9 mouse cellular contexts compared by ENCODE assay signal in the genomic region with DNA sequence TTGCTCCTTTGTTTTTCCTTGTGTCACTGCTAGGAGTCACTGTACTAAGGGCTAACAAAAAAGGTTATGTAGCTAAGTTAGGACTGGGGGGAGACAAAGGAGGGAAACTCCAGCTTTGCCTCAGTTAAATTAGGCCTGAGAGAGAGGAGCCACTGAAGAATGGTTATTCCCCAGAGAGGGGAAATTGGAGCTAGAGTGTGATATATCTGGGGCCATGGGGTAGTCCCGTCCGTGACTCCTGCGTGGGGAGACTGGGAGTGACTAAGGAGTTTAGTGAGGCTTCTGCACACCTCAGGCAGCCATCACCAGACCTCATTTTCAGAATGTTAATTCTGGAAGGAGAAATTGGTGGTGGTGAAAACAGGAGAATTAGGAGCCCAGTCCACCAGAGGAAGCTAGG. TPM values are rescaled to one million over a fixed set of nuclear protein-coding genes. Genes with fewer than 3 reads are reported as not detected.
A peak's percentile ranks its signal among the peaks of the same experiment; 100 is the strongest.
DNase-seq lines count a peak whose midpoint lies in the region; ATAC-seq and TF ChIP-seq lines count a peak whose summit lies in the region.
"Had no signal": no experiment of that assay in that cellular context is flagged by ENCODE, and none has a peak within 500 bp of the region (broad histone marks: within the 10 kb centered on the region; RNA-seq: fewer than 3 reads in every experiment).

No protein-coding gene starts in this region.

- H3K9ac ChIP-seq in lung, embryonic 15.5 days = no peak overlapping the region
- peak overlapping the region; percentile 65; the same call in 1 of the 2 replicates for H3K9ac ChIP-seq in forebrain, postnatal 0 days
- peak overlapping the region; percentile 28; the same call in 1 of the 2 replicates for H3K9ac ChIP-seq in limb, embryonic 15.5 days
- H3K9ac ChIP-seq in stomach, embryonic 15.5 days = 0 out of 2 replicates have a peak overlapping the region, but pooled peaks have one; percentile 23

- no peak for DNase-seq in lung, adult 2 months
- no peak for DNase-seq in forebrain, postnatal 0 days
- no peak for DNase-seq in adrenal gland, adult 2 months
- no peak for DNase-seq in cerebellum, postnatal 10 days
- DNase-seq: kidney, adult 8-10 months had no signal

- peaks cover 14% of the 10 kb centered on the region for H3K4me1 ChIP-seq in lung, embryonic 15.5 days
- no peaks in the 10 kb centered on the region; the same call in 1 of the 2 replicates for H3K4me1 ChIP-seq in lung, adult 2 months (ENCODE audit: control insufficient read depth, insufficient read depth, low read length)
- H3K4me1 ChIP-seq in forebrain, postnatal 0 days (ENCODE audit: insufficient read depth) = peaks cover 5% of the 10 kb centered on the region; the same call in 1 of the 2 replicates
- peaks cover 21% of the 10 kb centered on the region for H3K4me1 ChIP-seq in limb, embryonic 15.5 days
- peaks cover 12% of the 10 kb centered on the region for H3K4me1 ChIP-seq in stomach, embryonic 15.5 days

- no peak for ATAC-seq in lung, embryonic 15.5 days (ENCODE audit: borderline replicate concordance, extremely low read depth, low FRiP score, low TSS enrichment)
- no peak for ATAC-seq in forebrain, postnatal 0 days
- ATAC-seq in limb, embryonic 15.5 days (ENCODE audit: insufficient number of reproducible peaks, low FRiP score, low TSS enrichment, low read depth) = no peak
- no peak for ATAC-seq in stomach, embryonic 15.5 days (ENCODE audit: insufficient read depth, low FRiP score, low read depth)

- 76% methylated on average over 3 of the region's 3 CpGs for WGBS in lung, embryonic 15.5 days
- WGBS in lung, adult 2 months = 88% methylated on average over 3 of the region's 3 CpGs
- 84% methylated on average over 3 of the region's 3 CpGs for WGBS in forebrain, postnatal 0 days
- WGBS in limb, embryonic 15.5 days = 71% methylated on average over 3 of the region's 3 CpGs
- 77% methylated on average over 3 of the region's 3 CpGs for WGBS in stomach, embryonic 15.5 days

- peak overlapping the region; percentile 64 for H3K4me3 ChIP-seq in lung, embryonic 15.5 days
- H3K4me3 ChIP-seq in lung, adult 2 months (replicated peaks; ENCODE audit: extremely low read depth, low read depth, low read length) = no peak overlapping the region
- H3K4me3 ChIP-seq in forebrain, postnatal 0 days (ENCODE audit: low read depth, low read length) = peak overlapping the region; percentile 73; the same call in 1 of the 2 replicates
- H3K4me3 ChIP-seq in limb, embryonic 15.5 days = peak overlapping the region; percentile 94
- H3K4me3 ChIP-seq in stomach, embryonic 15.5 days (replicated peaks) = peak overlapping the region; percentile 87

- no peak overlapping the region for H3K27ac ChIP-seq in lung, embryonic 15.5 days
- no peak overlapping the region for H3K27ac ChIP-seq in forebrain, postnatal 0 days (ENCODE audit: low read depth, low read length)
- H3K27ac ChIP-seq in limb, embryonic 15.5 days = peak overlapping the region; percentile 87
- H3K27ac ChIP-seq in stomach, embryonic 15.5 days = no peak overlapping the region

- H3K27me3 ChIP-seq in lung, embryonic 15.5 days = no peaks in the 10 kb centered on the region
- H3K27me3 ChIP-seq in forebrain, postnatal 0 days (ENCODE audit: insufficient read depth, low read length) = no peaks in the 10 kb centered on the region
- no peaks in the 10 kb centered on the region for H3K27me3 ChIP-seq in limb, embryonic 15.5 days
- no peaks in the 10 kb centered on the region for H3K27me3 ChIP-seq in stomach, embryonic 15.5 days (replicated peaks)

- no peak for TF ChIP-seq CTCF in lung, adult 2 months (IDR thresholded peaks at IDR 0.05; ENCODE audit: insufficient read depth, low read length)
- no peak for TF ChIP-seq CTCF in forebrain, postnatal 0 days (IDR thresholded peaks at IDR 0.05; ENCODE audit: low read depth)

- no peaks in the 10 kb centered on the region for H3K9me3 ChIP-seq in lung, embryonic 15.5 days
- H3K9me3 ChIP-seq in forebrain, postnatal 0 days (ENCODE audit: low read length) = no peaks in the 10 kb centered on the region
- H3K9me3 ChIP-seq in limb, embryonic 15.5 days = no peaks in the 10 kb centered on the region
- H3K9me3 ChIP-seq in stomach, embryonic 15.5 days = no peaks in the 10 kb centered on the region

- peaks cover 9% of the 10 kb centered on the region; the same call in 1 of the 2 replicates for H3K36me3 ChIP-seq in lung, embryonic 15.5 days
- peaks cover 21% of the 10 kb centered on the region for H3K36me3 ChIP-seq in forebrain, postnatal 0 days (ENCODE audit: insufficient read depth)
- peaks cover 31% of the 10 kb centered on the region for H3K36me3 ChIP-seq in limb, embryonic 15.5 days
- H3K36me3 ChIP-seq in stomach, embryonic 15.5 days = peaks cover 4% of the 10 kb centered on the region

- peak overlapping the region; percentile 72 for H3K4me2 ChIP-seq in lung, embryonic 15.5 days
- H3K4me2 ChIP-seq in forebrain, postnatal 0 days (ENCODE audit: low read depth) = peak overlapping the region; percentile 85
- peak overlapping the region; percentile 70 for H3K4me2 ChIP-seq in limb, embryonic 15.5 days
- peak overlapping the region; percentile 95 for H3K4me2 ChIP-seq in stomach, embryonic 15.5 days

- TF ChIP-seq POLR2A in lung, adult 2 months (IDR thresholded peaks at IDR 0.05; ENCODE audit: borderline replicate concordance, extremely low read depth, low read depth, low read length) = no peak

RNA-seq across cellular contexts. Expression of gene P3h1, which starts 1.6 kb away (rescaled TPM):
- 38.0 and 38.4 TPM in 2 replicates for polyA plus RNA-seq in lung, embryonic 15.5 days (2015; fragmentation: Nextera tagmentation; extraction: Ambion mirVana)
- polyA plus RNA-seq in lung, adult 2 months (2012; rRNA removed) = 22.4 and 24.0 TPM in 2 replicates
- 12.8 and 13.8 TPM in 2 replicates for total RNA-seq in forebrain, postnatal 0 days (2014; rRNA removed)
- 8.7 and 8.9 TPM in 2 replicates for polyA plus RNA-seq in forebrain, postnatal 0 days (2015; fragmentation: Nextera tagmentation; extraction: Ambion mirVana)
- polyA plus RNA-seq in limb, embryonic 15.5 days (2015; fragmentation: Nextera tagmentation; extraction: Ambion mirVana) = 83.6 and 86.7 TPM in 2 replicates
- 33.6 and 37.6 TPM in 2 replicates for polyA plus RNA-seq in stomach, embryonic 15.5 days (2015; fragmentation: Nextera tagmentation; extraction: Ambion mirVana)
- total RNA-seq in adrenal gland, adult 2 months (2021) = 10 to 100 TPM; 23.2 to 27.5 TPM
- 53.2 and 76.6 TPM in 2 replicates for polyA plus RNA-seq in adrenal gland, adult 2 months (2012; rRNA removed)

RNA-seq across cellular contexts. Expression of gene AU022252, which starts 1.8 kb away (rescaled TPM):
- 34.4 and 40.8 TPM in 2 replicates for polyA plus RNA-seq in lung, embryonic 15.5 days (2015; fragmentation: Nextera tagmentation; extraction: Ambion mirVana)
- 3.4 and 6.5 TPM in 2 replicates for polyA plus RNA-seq in lung, adult 2 months (2012; rRNA removed)
- total RNA-seq in forebrain, postnatal 0 days (2014; rRNA removed) = 17.6 and 23.2 TPM in 2 replicates
- 22.7 and 23.4 TPM in 2 replicates for polyA plus RNA-seq in forebrain, postnatal 0 days (2015; fragmentation: Nextera tagmentation; extraction: Ambion mirVana)
- polyA plus RNA-seq in limb, embryonic 15.5 days (2015; fragmentation: Nextera tagmentation; extraction: Ambion mirVana) = 35.3 and 35.4 TPM in 2 replicates
- polyA plus RNA-seq in stomach, embryonic 15.5 days (2015; fragmentation: Nextera tagmentation; extraction: Ambion mirVana) = 28.1 and 29.1 TPM in 2 replicates
- 10 to 100 TPM; 22.4 to 26.4 TPM for total RNA-seq in adrenal gland, adult 2 months (2021)
- 4.6 and 6.0 TPM in 2 replicates for polyA plus RNA-seq in adrenal gland, adult 2 months (2012; rRNA removed)

RNA-seq across cellular contexts. Expression of gene Tmem269, which starts 16.3 kb away (rescaled TPM):
- not detected in 2 replicates for polyA plus RNA-seq in lung, embryonic 15.5 days (2015; fragmentation: Nextera tagmentation; extraction: Ambion mirVana)
- polyA plus RNA-seq in lung, adult 2 months (2012; rRNA removed) = 0.25 and 0.28 TPM in 2 replicates
- 0.15 TPM in 1 of 2 replicates, not detected in the other for total RNA-seq in forebrain, postnatal 0 days (2014; rRNA removed)
- polyA plus RNA-seq in forebrain, postnatal 0 days (2015; fragmentation: Nextera tagmentation; extraction: Ambion mirVana) = 0.62 and 0.65 TPM in 2 replicates
- polyA plus RNA-seq in limb, embryonic 15.5 days (2015; fragmentation: Nextera tagmentation; extraction: Ambion mirVana) = not detected in 2 replicates
- not detected in 2 replicates for polyA plus RNA-seq in stomach, embryonic 15.5 days (2015; fragmentation: Nextera tagmentation; extraction: Ambion mirVana)
- not detected for total RNA-seq in adrenal gland, adult 2 months (2021)
- 0.18 and 0.31 TPM in 2 replicates for polyA plus RNA-seq in adrenal gland, adult 2 months (2012; rRNA removed)

RNA-seq across cellular contexts. Expression of gene Cldn19, which starts 20.9 kb away (rescaled TPM):
- polyA plus RNA-seq in lung, embryonic 15.5 days (2015; fragmentation: Nextera tagmentation; extraction: Ambion mirVana) = not detected in 2 replicates
- polyA plus RNA-seq in lung, adult 2 months (2012; rRNA removed) = 1.2 TPM in 2 replicates
- total RNA-seq in forebrain, postnatal 0 days (2014; rRNA removed) = 0.86 and 0.92 TPM in 2 replicates
- polyA plus RNA-seq in forebrain, postnatal 0 days (2015; fragmentation: Nextera tagmentation; extraction: Ambion mirVana) = 0.59 and 1.7 TPM in 2 replicates
- polyA plus RNA-seq in limb, embryonic 15.5 days (2015; fragmentation: Nextera tagmentation; extraction: Ambion mirVana) = 0.05 and 0.12 TPM in 2 replicates
- polyA plus RNA-seq in stomach, embryonic 15.5 days (2015; fragmentation: Nextera tagmentation; extraction: Ambion mirVana) = 0.14 TPM in 1 of 2 replicates, not detected in the other
- under 1 TPM in 1 of 2 experiments, not detected in 1; 0.24 TPM for total RNA-seq in adrenal gland, adult 2 months (2021)
- 0.06 and 0.35 TPM in 2 replicates for polyA plus RNA-seq in adrenal gland, adult 2 months (2012; rRNA removed)
- total RNA-seq: common myeloid progenitor, adult 5-6 weeks had no signal

RNA-seq across cellular contexts. Expression of gene Svbp, which starts 39.2 kb away (rescaled TPM):
- polyA plus RNA-seq in lung, embryonic 15.5 days (2015; fragmentation: Nextera tagmentation; extraction: Ambion mirVana) = 112 and 125 TPM in 2 replicates
- polyA plus RNA-seq in lung, adult 2 months (2012; rRNA removed) = 18.1 and 24.0 TPM in 2 replicates
- 124 and 139 TPM in 2 replicates for total RNA-seq in forebrain, postnatal 0 days (2014; rRNA removed)
- polyA plus RNA-seq in forebrain, postnatal 0 days (2015; fragmentation: Nextera tagmentation; extraction: Ambion mirVana) = 227 and 298 TPM in 2 replicates
- polyA plus RNA-seq in limb, embryonic 15.5 days (2015; fragmentation: Nextera tagmentation; extraction: Ambion mirVana) = 190 and 212 TPM in 2 replicates
- 125 and 128 TPM in 2 replicates for polyA plus RNA-seq in stomach, embryonic 15.5 days (2015; fragmentation: Nextera tagmentation; extraction: Ambion mirVana)
- total RNA-seq in adrenal gland, adult 2 months (2021) = 10 to 100 TPM; 16.8 to 19.8 TPM
- polyA plus RNA-seq in adrenal gland, adult 2 months (2012; rRNA removed) = 21.5 and 27.7 TPM in 2 replicates
